17 mouse cellular contexts compared by ENCODE assay signal in genomic region chr11:25696168-25696567, GRCm38 (mm10).
A peak's percentile ranks its signal among the peaks of the same experiment; 100 is the strongest.
DNase-seq lines count a peak whose midpoint lies in the region; ATAC-seq lines count a peak whose summit lies in the region.
"Had no signal": no experiment of that assay in that cellular context is flagged by ENCODE, and none has a peak within 500 bp of the region (broad histone marks: within the 10 kb centered on the region; RNA-seq: fewer than 3 reads in every experiment).

No protein-coding gene starts in this region.

- no peaks in the 10 kb centered on the region for H3K27me3 ChIP-seq in hindbrain, embryonic 13.5 days
- H3K27me3 ChIP-seq in neural tube, embryonic 12.5 days (replicated peaks): no peaks in the 10 kb centered on the region
- H3K27me3 ChIP-seq: intestine, embryonic 15.5 days; Patski had no signal

- no peak overlapping the region for H3K4me2 ChIP-seq in hindbrain, embryonic 13.5 days
- H3K4me2 ChIP-seq in neural tube, embryonic 12.5 days (replicated peaks): no peak overlapping the region
- H3K4me2 ChIP-seq: intestine, embryonic 15.5 days had no signal

- peaks cover 31% of the 10 kb centered on the region for H3K4me1 ChIP-seq in hindbrain, embryonic 13.5 days (replicated peaks)
- H3K4me1 ChIP-seq in neural tube, embryonic 12.5 days: peaks cover 22% of the 10 kb centered on the region
- H3K4me1 ChIP-seq: intestine, embryonic 15.5 days had no signal

- H3K27ac ChIP-seq in hindbrain, embryonic 13.5 days: peak overlapping the region; percentile 66
- H3K27ac ChIP-seq in neural tube, embryonic 12.5 days: peak overlapping the region; percentile 33; the same call in 1 of the 2 replicates
- H3K27ac ChIP-seq: intestine, embryonic 15.5 days; liver, embryonic 14.5 days had no signal

- ATAC-seq in hindbrain, embryonic 13.5 days (ENCODE audit: low FRiP score): peak; percentile 29; the same call in 1 of the 2 replicates
- peak; percentile 33 for ATAC-seq in neural tube, embryonic 12.5 days (ENCODE audit: low FRiP score, low read depth)
- ATAC-seq: intestine, embryonic 15.5 days; Patski had no signal

- 7% methylated on average over 5 of the region's 5 CpGs for WGBS in hindbrain, embryonic 13.5 days
- WGBS in neural tube, embryonic 12.5 days: 28% methylated on average over 5 of the region's 5 CpGs

- H3K4me3 ChIP-seq in hindbrain, embryonic 13.5 days: no peak overlapping the region
- H3K4me3 ChIP-seq in neural tube, embryonic 12.5 days: no peak overlapping the region
- H3K4me3 ChIP-seq: intestine, embryonic 15.5 days had no signal

- DNase-seq in ZHBTc4 (ENCODE audit: low read depth, low spot score): peak; percentile 17
- DNase-seq in embryo, embryonic 11 days: peak; percentile 46
- no peak for DNase-seq in adrenal gland, postnatal 10 days
- no peak for DNase-seq in adrenal gland, adult 8-10 months
- no peak for DNase-seq in Muller cell, postnatal 12 days (ENCODE audit: inconsistent ontology term)
- no peak for DNase-seq in urinary bladder, postnatal 25 days (ENCODE audit: low spot score)
- DNase-seq: adrenal gland, adult 2 months; kidney, postnatal 25 days; left cerebral cortex, postnatal 4 days; lung, postnatal 14 days; spleen, adult 18-20 months; thymus, postnatal 4 days had no signal

- no peak overlapping the region for H3K9ac ChIP-seq in hindbrain, embryonic 13.5 days
- H3K9ac ChIP-seq in neural tube, embryonic 12.5 days: no peak overlapping the region
- H3K9ac ChIP-seq: intestine, embryonic 15.5 days; liver, embryonic 14.5 days had no signal

- H3K9me3 ChIP-seq in hindbrain, embryonic 13.5 days: no peaks in the 10 kb centered on the region
- H3K9me3 ChIP-seq in neural tube, embryonic 12.5 days: no peaks in the 10 kb centered on the region
- H3K9me3 ChIP-seq: intestine, embryonic 15.5 days had no signal

- H3K36me3 ChIP-seq in hindbrain, embryonic 13.5 days: no peaks in the 10 kb centered on the region
- no peaks in the 10 kb centered on the region for H3K36me3 ChIP-seq in neural tube, embryonic 12.5 days
- H3K36me3 ChIP-seq: intestine, embryonic 15.5 days had no signal

Comparison
In these comparisons a context has a peak if more than half of its experiments do, and no peak if none do; other contexts are left out.
1. DNase-seq: peak in ZHBTc4 (single experiment) and embryo, embryonic 11 days (single experiment); none in adrenal gland, postnatal 10 days (single experiment), adrenal gland, adult 8-10 months (single experiment), Muller cell, postnatal 12 days (single experiment) and urinary bladder, postnatal 25 days (single experiment).